Mouse (Mus musculus) heart, adult 2 months (tissue): ENCODE data around the gene Atg14.

Source experiments
- CTCF ChIP-seq: fragments of 200-600 bp; IDR thresholded peaks from 2 replicates; pipeline ENCODE4 v1.8.1; 2022; ENCODE audit warnings: antibody characterized with exemption, mild to moderate bottlenecking, moderate library complexity
- EP300 ChIP-seq: fragments of 200-500 bp; IDR thresholded peaks from 2 replicates; pipeline ENCODE4 v1.6.1; 2011; ENCODE audit warnings: low read depth, low read length, control low read depth; ENCODE audit not compliant: insufficient read depth
- POLR2A ChIP-seq: fragments of 200-500 bp; IDR thresholded peaks from 2 replicates; pipeline ENCODE4 v1.6.1; 2011; ENCODE audit warnings: mild to moderate bottlenecking, low read depth, low read length, control low read depth; ENCODE audit not compliant: insufficient read depth

DNA sequence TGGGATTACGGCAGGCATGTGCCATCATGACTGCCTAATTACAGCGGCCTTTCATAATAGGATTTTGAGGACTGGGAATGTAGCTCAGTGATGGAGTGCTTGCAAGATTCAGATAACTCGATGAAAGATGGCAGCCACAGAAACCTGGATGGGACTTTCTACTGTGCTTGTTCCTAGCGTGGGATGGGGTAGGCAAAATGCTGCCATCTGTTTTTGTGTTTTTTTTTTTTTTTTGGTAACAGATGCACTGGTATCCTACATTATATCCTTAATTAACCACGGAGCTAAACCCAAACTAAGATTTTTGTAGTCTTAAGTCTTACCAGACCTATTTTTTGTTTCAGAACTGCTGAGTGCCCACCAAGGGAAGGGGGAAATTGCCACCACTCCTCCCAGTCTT lies 44.6 kb downstream of the Atg14 start:
- no peak for TF ChIP-seq POLR2A
- TF ChIP-seq CTCF = no peak
- no peak for TF ChIP-seq EP300
